Mouse (Mus musculus) spleen, adult 2 months (tissue): ENCODE results near the gene Sdhc. TPM values are rescaled to one million over a fixed set of nuclear protein-coding genes. Genes with fewer than 3 reads are reported as not detected.
"Not testable (repeated sequence)": the region's sequence is repeated elsewhere in the genome, so short reads cannot be mapped to it uniquely, and the experiment has no call there.

ENCODE experiments used
- DNase-seq, 2 experiments: peaks; one replicate each; pipeline versions ENCODE4 v3.0.0 to v3.0.0-alpha.2; 2012 to 2021; ENCODE audit warnings: low spot score in 2 of 2, low read depth in 1 of 2
- H3K27ac ChIP-seq: fragments of 200-500 bp; 2 replicates; pipeline ENCODE4 v1.5.1; 2012; ENCODE audit warnings: low read length, inconsistent platforms; ENCODE audit not compliant: insufficient read depth
- H3K27me3 ChIP-seq: fragments of 200-500 bp; 2 replicates; pipeline ENCODE4 v1.6.1; 2012; ENCODE audit warnings: mild to moderate bottlenecking, moderate library complexity, low read length, inconsistent platforms; ENCODE audit not compliant: control insufficient read depth, insufficient read depth
- H3K36me3 ChIP-seq: fragments of 200-500 bp; 2 replicates; pipeline ENCODE4 v1.6.1; 2012; ENCODE audit warnings: mild to moderate bottlenecking, low read length, inconsistent platforms; ENCODE audit not compliant: control insufficient read depth, insufficient read depth
- H3K4me1 ChIP-seq: fragments of 200-500 bp; 2 replicates; pipeline ENCODE4 v1.6.1; 2011; ENCODE audit warnings: inconsistent platforms; ENCODE audit not compliant: control insufficient read depth, insufficient read depth, insufficient read length
- H3K4me3 ChIP-seq: fragments of 200-500 bp; 2 replicates; pipeline ENCODE4 v1.5.1; 2011; ENCODE audit warnings: mild to moderate bottlenecking, inconsistent platforms; ENCODE audit not compliant: insufficient read depth, insufficient read length; ENCODE audit errors: extremely low read depth
- CTCF ChIP-seq: fragments of 200-500 bp; IDR thresholded peaks from 2 replicates; pipeline ENCODE4 v1.5.1; 2011; ENCODE audit warnings: mild to moderate bottlenecking, inconsistent platforms; ENCODE audit not compliant: insufficient read depth, insufficient read length, insufficient replicate concordance; ENCODE audit errors: extremely low read depth
- POLR2A ChIP-seq: fragments of 200-500 bp; IDR thresholded peaks from 2 replicates; pipeline ENCODE4 v1.6.1; 2011; ENCODE audit warnings: low read depth, low read length, inconsistent platforms
- WGBS: fragments of 180-500 bp; shearing (Covaris S2); methylation state at CpG from one replicate; pipeline ENCODE4 v1.1.7; 2018; 5-methylcytosine and 5-hydroxymethylcytosine counted together
- polyA plus RNA-seq: library from polyadenylated mRNA; depleted of rRNA; stranded (reverse); fragments of >200 nt; gene quantifications from 2 replicates; pipeline ENCODE4 v1.2.3, GENCODE M21; 2012

The Sdhc gene
- polyA plus RNA-seq, 1 experiment = 65.7 TPM

- no peak for DNase-seq
- H3K27ac ChIP-seq = no peak overlapping the region
- H3K36me3 ChIP-seq = no peaks in the 10 kb centered on the region
- WGBS = 65% methylated on average over 2 of the region's 2 CpGs
- no peaks in the 10 kb centered on the region for H3K4me1 ChIP-seq
- H3K4me3 ChIP-seq = no peak overlapping the region
- peaks cover 1% of the 10 kb centered on the region; the same call in 1 of the 2 replicates for H3K27me3 ChIP-seq
- TF ChIP-seq CTCF (no peak), POLR2A (no peak)
Observed at GRCm38 (mm10) chr1:171097612-171098011, 52.8 kb downstream of the Sdhc start.

- TF ChIP-seq POLR2A (no peak), CTCF (no peak)
- DNase-seq = no peak
- Histone ChIP-seq H3K36me3 (no peaks in the 10 kb centered on the region), H3K4me1 (no peaks in the 10 kb centered on the region), H3K4me3 (no peak overlapping the region), H3K27ac (no peak overlapping the region), H3K27me3 (peaks cover 1% of the 10 kb centered on the region; the same call in 1 of the 2 replicates)
Observed at GRCm38 (mm10) chr1:171097136-171097535, 53.3 kb downstream of the Sdhc start.

- 68% methylated on average over 10 of the region's 10 CpGs for WGBS
- no peak overlapping the region for H3K4me3 ChIP-seq
- peaks cover 1% of the 10 kb centered on the region; the same call in 1 of the 2 replicates for H3K27me3 ChIP-seq
- no peak for TF ChIP-seq POLR2A
- TF ChIP-seq CTCF = no peak
- H3K4me1 ChIP-seq = no peaks in the 10 kb centered on the region
- H3K36me3 ChIP-seq = no peaks in the 10 kb centered on the region
- DNase-seq = no peak
- no peak overlapping the region for H3K27ac ChIP-seq
Observed at GRCm38 (mm10) chr1:171096110-171096964, 54.1 kb downstream of the Sdhc start.

GRCm38 (mm10) chr1:171094424-171094823 lies 56.0 kb downstream of the Sdhc start:
- whole genome bisulfite sequencing = 35% methylated on average over 4 of the region's 4 CpGs
- Histone ChIP-seq H3K27me3 (peaks cover 1% of the 10 kb centered on the region; the same call in 1 of the 2 replicates), H3K36me3 (no peaks in the 10 kb centered on the region), H3K4me3 (no peak overlapping the region), H3K27ac (no peak overlapping the region), H3K4me1 (no peaks in the 10 kb centered on the region)
- no peak for DNase-seq
- TF ChIP-seq CTCF (no peak), POLR2A (no peak)

GRCm38 (mm10) chr1:171090761-171091160 lies 59.6 kb downstream of the Sdhc start:
- WGBS = 79% methylated on average over 2 of the region's 2 CpGs

GRCm38 (mm10) chr1:171089891-171090290 lies 60.5 kb downstream of the Sdhc start:
- Histone ChIP-seq H3K27me3 (peaks cover 4% of the 10 kb centered on the region), H3K4me1 (peaks cover 4% of the 10 kb centered on the region; the same call in 1 of the 2 replicates), H3K36me3 (no peaks in the 10 kb centered on the region), H3K4me3 (no peak overlapping the region), H3K27ac (no peak overlapping the region)
- DNase-seq = no peak
- no peak for TF ChIP-seq POLR2A
- no peak for TF ChIP-seq CTCF
- WGBS = 100% methylated on average over 1 of the region's 1 CpGs

More at GRCm38 (mm10) chr1:171090761-171091160, 59.6 kb downstream of the Sdhc start:
- H3K4me3 ChIP-seq = no peak overlapping the region
- H3K36me3 ChIP-seq = no peaks in the 10 kb centered on the region
- H3K27ac ChIP-seq = no peak overlapping the region
- TF ChIP-seq POLR2A (no peak), CTCF (no peak)
- DNase-seq = no peak
- peaks cover 1% of the 10 kb centered on the region; the same call in 1 of the 2 replicates for H3K4me1 ChIP-seq
- H3K27me3 ChIP-seq = peaks cover 3% of the 10 kb centered on the region

GRCm38 (mm10) chr1:171088237-171088869 lies 62.0 kb downstream of the Sdhc start:
- not testable (repeated sequence) for DNase-seq, H3K27ac ChIP-seq, H3K36me3 ChIP-seq, H3K4me1 ChIP-seq, H3K4me3 ChIP-seq, H3K27me3 ChIP-seq
- WGBS = 10% methylated on average over 10 of the region's 10 CpGs
